Mouse (Mus musculus) liver, embryonic 14.5 days (tissue): ENCODE measurements around the gene Klhl11. TPM values are rescaled to one million over a fixed set of nuclear protein-coding genes. Genes with fewer than 3 reads are reported as not detected.

ENCODE experiments used
- ATAC-seq: fragments of 200-750 bp; cut with Nextera tagmentation; 2 replicates; pipeline ENCODE4 v1.8.0; 2017; ENCODE audit warnings: moderate number of reproducible peaks, mild to moderate bottlenecking, moderate library complexity; ENCODE audit not compliant: insufficient read depth
- DNase-seq, 3 experiments: peaks; one replicate each; pipeline ENCODE4 v3.0.0-alpha.2; 2012 to 2013; ENCODE audit warnings: low read depth in 3 of 3, low spot score in 3 of 3
- H3K27ac ChIP-seq: fragments of 300-500 bp; sonication (generic); 2 replicates; pipeline ENCODE4 v1.5.1; 2014; ENCODE audit warnings: moderate library complexity, mild to moderate bottlenecking, control low read depth, inconsistent platforms
- H3K27me3 ChIP-seq: fragments of 300-500 bp; sonication (generic); 2 replicates; pipeline ENCODE4 v1.6.1; 2014; ENCODE audit warnings: mild to moderate bottlenecking, low read length, moderate library complexity; ENCODE audit not compliant: control insufficient read depth, insufficient read depth
- H3K36me3 ChIP-seq: fragments of 300-500 bp; sonication (generic); replicated peaks from 2 replicates; pipeline ENCODE4 v1.6.1; 2014; ENCODE audit warnings: low read depth; ENCODE audit not compliant: control insufficient read depth, insufficient read depth
- H3K4me1 ChIP-seq, 2 experiments: fragments of 200-500 bp in 1 of 2; fragments of 300-500 bp in 1 of 2; sonication (generic) in 1 of 2; replicated peaks; 2 replicates each; pipeline ENCODE4 v1.6.1; 2012 to 2014; ENCODE audit warnings: antibody characterized with exemption in 1 of 2, inconsistent platforms in 1 of 2, low read length in 1 of 2; ENCODE audit not compliant: control insufficient read depth in 2 of 2, insufficient read depth in 2 of 2
- H3K4me2 ChIP-seq: fragments of 300-500 bp; sonication (generic); 2 replicates; pipeline ENCODE4 v1.6.1; 2014; ENCODE audit warnings: low read depth, mild to moderate bottlenecking, control low read depth, moderate library complexity
- H3K4me3 ChIP-seq, 2 experiments: fragments of 200-500 bp in 1 of 2; fragments of 300-500 bp in 1 of 2; sonication (generic) in 1 of 2; 2 replicates each; pipeline ENCODE4 v1.5.1; 2012 to 2014; ENCODE audit warnings: low read depth in 2 of 2, low read length in 2 of 2, mild to moderate bottlenecking in 2 of 2, control low read depth in 1 of 2, inconsistent platforms in 1 of 2, moderate library complexity in 1 of 2; ENCODE audit not compliant: insufficient read depth in 1 of 2
- H3K9ac ChIP-seq: fragments of 300-500 bp; sonication (generic); replicated peaks from 2 replicates; pipeline ENCODE4 v1.6.1; 2014; ENCODE audit warnings: mild to moderate bottlenecking, control low read depth, moderate library complexity
- H3K9me3 ChIP-seq: fragments of 300-500 bp; sonication (generic); 2 replicates; pipeline ENCODE4 v1.6.1; 2016; ENCODE audit warnings: low read length, mixed read lengths; ENCODE audit not compliant: control insufficient read depth
- CTCF ChIP-seq: IDR thresholded peaks from 2 replicates; pipeline ENCODE4 v1.5.1; 2016; ENCODE audit warnings: antibody characterized with exemption, low read depth, control low read depth
- EP300 ChIP-seq: IDR thresholded peaks from 2 replicates; pipeline ENCODE4 v1.6.1; 2016; ENCODE audit warnings: antibody characterized with exemption, low read depth
- WGBS: fragments of 180-500 bp; shearing (Covaris S2); extraction: QIAGEN DNeasy Blood & Tissue Kit; methylation state at CpG from one replicate; pipeline ENCODE4 v1.1.7; 2014; ENCODE audit not compliant: insufficient replicate concordance; 5-methylcytosine and 5-hydroxymethylcytosine counted together
- polyA plus RNA-seq, 2 experiments: library from polyadenylated mRNA; depleted of rRNA in 1 of 2; stranded (reverse) in 1 of 2; unstranded in 1 of 2; fragments of >200 nt; fragmentation: Nextera tagmentation in 1 of 2; extraction: Ambion mirVana in 1 of 2; gene quantifications; 2 replicates each; pipeline versions ENCODE4 v1.2.1 to v1.2.3; 2012 to 2014

The Klhl11 gene
- polyA plus RNA-seq, 2 experiments, result 1.2 to 1.8 TPM

DNA sequence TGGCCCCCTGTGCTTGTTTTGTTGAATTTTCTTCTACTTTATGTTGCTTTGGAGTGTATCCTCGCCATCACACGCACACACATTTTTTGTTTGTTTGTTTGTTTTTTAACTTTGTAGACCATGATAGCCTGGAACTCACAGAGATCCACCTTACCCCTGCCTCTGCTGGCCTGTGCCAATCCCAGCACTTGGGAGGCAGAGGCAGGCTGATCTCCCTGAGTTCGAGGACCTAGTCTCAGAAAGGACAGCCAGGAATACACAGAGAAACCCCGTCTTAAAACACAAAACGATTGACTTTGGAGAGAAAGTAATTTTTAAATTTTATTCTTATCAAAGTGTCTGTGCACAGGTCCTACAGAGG, 374 bp upstream of the Klhl11 start:
- whole genome bisulfite sequencing, result 21% methylated on average over 5 of the region's 5 CpGs
- Histone ChIP-seq H3K4me3 (peak overlapping the region in 1 of 2 experiments; percentile 91; a peak in 2 of 4 replicates), H3K36me3 (peaks cover 2% of the 10 kb centered on the region; the same call in 1 of the 2 replicates), H3K27me3 (no peaks in the 10 kb centered on the region), H3K9ac (no peak overlapping the region; the same call in 1 of the 2 replicates), H3K9me3 (no peaks in the 10 kb centered on the region), H3K27ac (no peak overlapping the region), H3K4me2 (peak overlapping the region; percentile 35), H3K4me1 (peaks cover 11 to 12% of the 10 kb centered on the region in 2 experiments)
- DNase-seq (no peak), ATAC-seq (peak; percentile 56)
- TF ChIP-seq CTCF (no peak), EP300 (no peak)

DNA sequence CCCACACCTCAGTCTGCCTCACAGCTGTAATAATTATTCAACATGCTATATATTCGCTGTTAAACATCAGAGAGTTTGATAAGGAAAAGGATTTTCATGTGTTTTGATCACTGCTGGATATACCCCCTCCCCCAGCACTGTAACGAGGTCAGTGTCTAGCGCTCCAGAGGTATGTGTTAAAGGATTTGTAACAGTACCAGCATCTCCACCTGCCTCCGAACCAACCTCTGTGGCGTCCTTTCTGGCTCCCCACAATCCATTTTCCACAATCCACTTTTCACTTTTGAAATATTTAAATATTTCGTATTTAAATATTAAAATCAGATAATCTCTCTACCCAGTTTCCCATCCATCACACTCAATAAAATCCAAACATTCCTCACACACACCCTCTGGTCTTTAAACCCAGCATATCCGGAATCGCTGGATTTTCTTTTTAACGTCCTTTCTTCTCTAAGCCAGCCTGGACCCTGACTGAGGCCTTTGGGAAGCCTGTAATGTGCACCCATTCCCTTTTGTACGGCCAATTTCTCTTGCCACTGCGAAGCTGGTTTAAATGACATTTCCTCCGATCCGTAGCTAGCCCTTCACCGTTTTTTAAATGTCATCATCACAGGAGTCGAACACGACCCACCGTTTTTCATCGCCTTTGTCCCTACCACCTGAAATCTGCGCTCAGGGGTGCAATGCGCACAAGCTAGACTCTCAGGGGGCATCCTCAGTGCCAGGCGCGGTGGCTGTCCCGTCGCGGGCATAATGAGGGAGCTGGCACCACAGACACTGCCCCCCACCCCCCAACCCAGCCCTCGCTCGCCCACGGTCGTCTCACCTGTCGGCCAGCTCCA, 967 bp downstream of the Klhl11 start:
- Histone ChIP-seq H3K27me3 (no peaks in the 10 kb centered on the region), H3K4me3 (peak overlapping the region; percentile 89 to 91), H3K9me3 (no peaks in the 10 kb centered on the region), H3K36me3 (no peaks in the 10 kb centered on the region), H3K9ac (peak overlapping the region; percentile 91), H3K27ac (no peak overlapping the region), H3K4me1 (peaks cover 11 to 12% of the 10 kb centered on the region in 2 experiments), H3K4me2 (peak overlapping the region; percentile 82)
- WGBS, result 8% methylated on average over 30 of the region's 30 CpGs
- TF ChIP-seq EP300, result no peak
- TF ChIP-seq CTCF, result no peak
- ATAC-seq (no peak), DNase-seq (no peak)

DNA sequence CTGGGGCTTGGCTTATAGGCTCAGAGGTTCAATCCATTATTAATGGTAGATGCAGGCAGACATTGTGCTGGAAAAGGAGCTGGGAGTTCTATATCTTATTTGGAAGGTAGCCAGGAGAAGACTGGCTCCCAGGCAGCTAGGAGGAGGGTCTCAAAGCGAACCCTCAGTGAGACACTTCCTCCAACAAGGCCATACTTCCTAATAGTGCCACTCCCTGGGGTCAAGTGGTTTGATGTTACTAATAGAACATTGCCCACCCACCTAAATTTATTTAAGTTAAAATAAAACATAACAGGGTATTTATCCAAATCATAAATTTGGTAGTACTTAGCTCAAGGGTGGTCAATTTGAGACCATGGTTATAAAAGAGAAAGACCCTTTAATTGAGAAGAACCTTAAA, 6.7 kb downstream of the Klhl11 start:
- ATAC-seq (no peak), DNase-seq (no peak)
- no peaks in the 10 kb centered on the region for H3K9me3 ChIP-seq
- peaks cover 15% of the 10 kb centered on the region for H3K36me3 ChIP-seq
- TF ChIP-seq CTCF (no peak), EP300 (no peak)
- no peak overlapping the region for H3K27ac ChIP-seq
- no peak overlapping the region for H3K4me3 ChIP-seq
- no peak overlapping the region for H3K9ac ChIP-seq
- 22% methylated on average over 1 of the region's 1 CpGs for WGBS
- H3K4me1 ChIP-seq, result peaks cover 9 to 13% of the 10 kb centered on the region in 2 experiments
- no peaks in the 10 kb centered on the region for H3K27me3 ChIP-seq
- H3K4me2 ChIP-seq, result no peak overlapping the region

DNA sequence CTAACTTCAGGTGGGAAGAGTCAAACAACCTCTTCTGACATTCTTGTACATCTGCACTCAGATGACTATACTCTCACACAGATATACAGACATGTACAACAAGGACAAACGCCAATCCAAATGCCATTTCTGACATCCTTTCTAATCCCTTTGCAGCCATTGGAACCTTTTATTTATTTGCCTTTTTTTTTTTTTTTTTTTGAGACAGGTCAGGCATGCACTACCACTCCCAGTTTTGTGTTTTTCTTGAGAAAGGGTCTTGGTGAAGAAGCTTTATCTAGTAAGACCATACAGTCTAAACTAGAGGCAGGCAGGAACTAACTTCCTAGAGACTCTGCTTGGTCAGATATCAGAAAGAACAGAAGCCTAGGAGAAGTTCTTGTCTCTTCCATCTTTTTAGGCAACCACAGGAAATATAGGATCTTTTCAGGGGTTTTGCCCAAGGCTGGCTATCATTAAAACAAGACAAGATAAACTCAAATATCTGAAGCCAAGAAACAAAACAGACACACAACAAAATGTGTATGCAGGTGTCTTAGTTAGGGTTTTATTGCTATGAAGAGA, 7.2 kb downstream of the Klhl11 start:
- WGBS, result 54% methylated on average over 1 of the region's 1 CpGs
- Histone ChIP-seq H3K9ac (0 out of 2 replicates have a peak overlapping the region, but pooled peaks have one; percentile 9), H3K4me2 (no peak overlapping the region)

DNA sequence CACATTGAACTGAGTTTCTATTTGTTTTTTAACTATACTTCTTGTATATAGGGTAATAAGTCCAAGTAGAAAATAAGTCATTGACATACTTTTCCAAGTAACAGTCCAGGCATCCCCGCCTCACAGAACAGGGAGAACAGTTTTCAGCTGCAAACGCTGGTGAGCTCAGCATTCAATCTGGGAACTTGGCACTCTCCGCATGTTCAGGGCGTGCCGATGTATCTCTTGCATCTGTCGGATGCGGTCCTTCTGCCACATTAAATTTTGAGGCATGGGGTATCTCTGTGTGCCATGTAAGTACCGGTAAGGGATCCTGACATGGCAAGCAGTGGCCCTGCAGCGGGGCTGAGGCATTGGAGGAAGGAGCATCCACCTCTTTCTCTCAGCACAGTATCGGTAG, 9.8 kb downstream of the Klhl11 start:
- Histone ChIP-seq H3K4me2 (no peak overlapping the region), H3K36me3 (peaks cover 17% of the 10 kb centered on the region), H3K4me3 (no peak overlapping the region), H3K9me3 (no peaks in the 10 kb centered on the region), H3K27me3 (no peaks in the 10 kb centered on the region), H3K9ac (no peak overlapping the region), H3K27ac (no peak overlapping the region), H3K4me1 (peaks cover 6 to 7% of the 10 kb centered on the region in 2 experiments; a peak in 2 of 4 replicates)
- TF ChIP-seq EP300 (no peak), CTCF (no peak)
- 83% methylated on average over 10 of the region's 10 CpGs for WGBS
- no peak for ATAC-seq
- DNase-seq, result no peak

More for the DNA sequence above, 7.2 kb downstream of the Klhl11 start:
- Histone ChIP-seq H3K36me3 (peaks cover 15% of the 10 kb centered on the region), H3K9me3 (no peaks in the 10 kb centered on the region), H3K4me1 (peaks cover 6 to 8% of the 10 kb centered on the region in 2 experiments; a peak in 2 of 4 replicates), H3K27me3 (no peaks in the 10 kb centered on the region), H3K27ac (no peak overlapping the region), H3K4me3 (no peak overlapping the region)
- no peak for DNase-seq
- TF ChIP-seq EP300, result no peak
- no peak for TF ChIP-seq CTCF
- ATAC-seq, result peak; percentile 61; the same call in 1 of the 2 replicates
